Mouse (Mus musculus) CH12.LX (cell line): ENCODE measurements at regions not wholly inside any gene's neighbourhood (a gene's known extent, or its start where the extent isn't known, plus 50 kb on each side); places are given as distances from the start of the nearest gene placed in this dataset.

Source experiments
- DNase-seq: peaks from one replicate; pipeline ENCODE4 v3.0.0-alpha.2; 2013; ENCODE audit errors: extremely low read depth
- H3K27ac ChIP-seq: 2 replicates; pipeline ENCODE4 v1.5.1; 2012; ENCODE audit warnings: low read depth, mild to moderate bottlenecking, control low read depth, moderate library complexity; ENCODE audit not compliant: insufficient read depth
- H3K27me3 ChIP-seq: replicated peaks from 2 replicates; pipeline ENCODE3; 2012; ENCODE audit warnings: inconsistent platforms
- H3K36me3 ChIP-seq, 2 experiments: replicated peaks in 1 of 2; 2 replicates each; pipeline versions ENCODE3 to v1.6.1; 2012; ENCODE audit warnings: inconsistent platforms in 1 of 2, low read length in 1 of 2, mild to moderate bottlenecking in 1 of 2, mixed read lengths in 1 of 2, moderate library complexity in 1 of 2; ENCODE audit not compliant: control insufficient read depth in 1 of 2, insufficient read depth in 1 of 2
- H3K4me1 ChIP-seq, 2 experiments: 2 replicates each; pipeline ENCODE4 v1.6.1; 2012; ENCODE audit warnings: inconsistent platforms in 1 of 2, moderate library complexity in 1 of 2; ENCODE audit not compliant: insufficient read depth in 2 of 2, control insufficient read depth in 1 of 2
- H3K4me2 ChIP-seq: 2 replicates; pipeline ENCODE4 v1.6.1; 2012; ENCODE audit warnings: low read depth, mild to moderate bottlenecking, control low read depth; ENCODE audit not compliant: poor library complexity, insufficient read depth, severe bottlenecking
- H3K4me3 ChIP-seq, 3 experiments: fragments of 150-350 bp in 1 of 3; sonication (generic) in 1 of 3; replicated peaks in 1 of 3; 2 replicates each; pipeline versions ENCODE3 to v1.5.1; 2011 to 2012; ENCODE audit warnings: low read depth in 2 of 3, low read length in 2 of 3, mild to moderate bottlenecking in 2 of 3, moderate library complexity in 2 of 3, control low read depth in 1 of 3, improper control_type of control experiment in 1 of 3, inconsistent platforms in 1 of 3, mixed read lengths in 1 of 3; ENCODE audit not compliant: poor library complexity in 1 of 3
- H3K79me2 ChIP-seq: replicated peaks from 2 replicates; pipeline ENCODE4 v1.6.1; 2012; ENCODE audit warnings: mild to moderate bottlenecking, moderate library complexity; ENCODE audit not compliant: control insufficient read depth, poor library complexity, insufficient read depth, severe bottlenecking; ENCODE audit errors: extremely low read depth
- H3K9ac ChIP-seq: 2 replicates; pipeline ENCODE4 v1.6.1; 2012; ENCODE audit warnings: low read depth, mild to moderate bottlenecking, control low read depth, moderate library complexity; ENCODE audit not compliant: insufficient read depth
- H3K9me3 ChIP-seq: replicated peaks from 2 replicates; pipeline ENCODE3; 2012; ENCODE audit warnings: low read length, inconsistent platforms, mixed read lengths
- CHD1 ChIP-seq: IDR thresholded peaks from 2 replicates; pipeline ENCODE4 v1.6.1; 2012; ENCODE audit warnings: low read depth, low read length, improper control_type of control experiment, inconsistent platforms
- ELF1 ChIP-seq: IDR thresholded peaks from 2 replicates; pipeline ENCODE4 v1.6.1; 2014; ENCODE audit warnings: low read depth, mild to moderate bottlenecking, inconsistent platforms, low read length, improper control_type of control experiment
- ETS1 ChIP-seq: conservative IDR thresholded peaks from 2 replicates; pipeline ENCODE4 v1.6.1; 2012; ENCODE audit warnings: low read depth, mild to moderate bottlenecking, inconsistent platforms, low read length, improper control_type of control experiment, moderate library complexity
- HCFC1 ChIP-seq: IDR thresholded peaks from 2 replicates; pipeline ENCODE4 v1.6.1; 2012; ENCODE audit warnings: low read depth, mild to moderate bottlenecking, inconsistent platforms, low read length, improper control_type of control experiment
- JUN ChIP-seq: IDR thresholded peaks from 2 replicates; pipeline ENCODE4 v1.6.1; 2011; ENCODE audit warnings: low read depth, mild to moderate bottlenecking, low read length, improper control_type of control experiment, moderate library complexity; ENCODE audit not compliant: insufficient read depth
- KAT2A ChIP-seq: IDR thresholded peaks from 2 replicates; pipeline ENCODE4 v1.6.1; 2012; ENCODE audit warnings: low read length, improper control_type of control experiment, inconsistent platforms; ENCODE audit not compliant: insufficient replicate concordance
- MAFK ChIP-seq: IDR thresholded peaks from 2 replicates; pipeline ENCODE4 v1.6.1; 2011; ENCODE audit warnings: low read length, improper control_type of control experiment; ENCODE audit not compliant: insufficient replicate concordance
- MEF2A ChIP-seq: IDR thresholded peaks from 2 replicates; pipeline ENCODE4 v1.6.1; 2014; ENCODE audit warnings: low read depth, mild to moderate bottlenecking, inconsistent platforms, low read length, improper control_type of control experiment, borderline replicate concordance
- NRF1 ChIP-seq: IDR thresholded peaks from 2 replicates; pipeline ENCODE4 v1.6.1; 2014; ENCODE audit warnings: low read depth, mild to moderate bottlenecking, inconsistent platforms, low read length, improper control_type of control experiment, moderate library complexity
- POLR2AphosphoS2 ChIP-seq: IDR thresholded peaks from 2 replicates; pipeline ENCODE4 v1.6.1; 2011; ENCODE audit warnings: low read depth, low read length, improper control_type of control experiment
- TCF12 ChIP-seq: IDR thresholded peaks from 2 replicates; pipeline ENCODE4 v1.6.1; 2014; ENCODE audit warnings: low read depth, mild to moderate bottlenecking, inconsistent platforms, low read length, improper control_type of control experiment
- UBTF ChIP-seq: IDR thresholded peaks from 2 replicates; pipeline ENCODE4 v1.6.1; 2012; ENCODE audit warnings: low read depth, mild to moderate bottlenecking, inconsistent platforms, low read length, improper control_type of control experiment, moderate library complexity
- USF1 ChIP-seq: IDR thresholded peaks from 2 replicates; pipeline ENCODE4 v1.6.1; 2014; ENCODE audit warnings: low read depth, mild to moderate bottlenecking, inconsistent platforms, low read length, improper control_type of control experiment
- ZC3H11A ChIP-seq: IDR thresholded peaks from 2 replicates; pipeline ENCODE4 v1.6.1; 2012; ENCODE audit warnings: low read depth, mild to moderate bottlenecking, inconsistent platforms, low read length, improper control_type of control experiment
- ZKSCAN1 ChIP-seq: IDR thresholded peaks from 2 replicates; pipeline ENCODE4 v1.6.1; 2012; ENCODE audit warnings: low read depth, inconsistent platforms, low read length, improper control_type of control experiment, borderline replicate concordance
- ZNF384 ChIP-seq: IDR thresholded peaks from 2 replicates; pipeline ENCODE4 v1.6.1; 2012; ENCODE audit warnings: low read depth, low read length, improper control_type of control experiment, inconsistent platforms
- dilution Hi-C: fragments of 300-500 bp; cut with MboI; formaldehyde crosslinking; loops from 2 replicates; pipeline ENCODE4 v1.14.3; 2020; ENCODE audit warnings: low sequenced_read_pairs; ENCODE audit not compliant: extremely low pct_unique_long_range_greater_than_20kb, extremely low pct_ligation_motif_present
- in situ Hi-C: fragments of 300-500 bp; cut with MboI; formaldehyde crosslinking; loops from 3 replicates; pipeline ENCODE4 v1.14.3; 2019; ENCODE audit warnings: low sequenced_read_pairs, low pct_ligation_motif_present, low pct_unique_long_range_greater_than_20kb, mixed read lengths

DNA sequence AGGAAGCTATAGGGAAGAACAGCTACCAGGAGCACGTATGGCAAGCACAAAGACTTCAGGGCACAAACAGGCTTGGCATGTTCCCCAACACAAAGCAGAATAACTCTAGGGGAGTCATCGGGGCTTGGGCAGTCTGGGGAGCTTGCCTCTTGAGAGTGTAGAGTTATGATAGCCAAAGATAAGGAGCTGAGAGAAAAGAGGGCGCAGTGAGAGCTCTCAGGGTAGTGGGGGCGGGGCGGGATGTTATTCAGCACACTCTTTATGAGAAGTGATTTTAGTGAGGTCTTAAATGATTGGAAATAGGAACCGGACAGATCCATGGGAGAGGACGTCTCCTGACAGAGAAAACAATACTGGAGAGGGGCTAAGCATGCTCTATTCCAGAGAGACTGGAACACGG lies 466.4 kb upstream of the Smim15 start:
- dilution Hi-C loops: no loop called here
- Histone ChIP-seq H3K79me2 (no peaks in the 10 kb centered on the region), H3K9me3 (no peaks in the 10 kb centered on the region), H3K36me3 (no peaks in the 10 kb centered on the region), H3K4me1 (peaks cover 20 to 30% of the 10 kb centered on the region in 2 experiments), H3K27me3 (no peaks in the 10 kb centered on the region), H3K4me3 (no peak overlapping the region), H3K4me2 (no peak overlapping the region), H3K27ac (no peak overlapping the region), H3K9ac (no peak overlapping the region)
- no peak for TF ChIP-seq ZC3H11A
- no peak for TF ChIP-seq KAT2A
- no peak for TF ChIP-seq USF1
- TF ChIP-seq ELF1: no peak
- no peak for TF ChIP-seq TCF12
- no peak for TF ChIP-seq ZNF384
- no peak for TF ChIP-seq UBTF
- no peak for TF ChIP-seq JUN
- no peak for TF ChIP-seq MEF2A
- no peak for TF ChIP-seq ETS1
- no peak for TF ChIP-seq CHD1
- no peak for TF ChIP-seq NRF1
- no peak for TF ChIP-seq ZKSCAN1
- TF ChIP-seq MAFK: no peak
- TF ChIP-seq HCFC1: no peak
- no peak for TF ChIP-seq POLR2AphosphoS2
- DNase-seq: no peak
- in situ Hi-C loops: no loop called here

DNA sequence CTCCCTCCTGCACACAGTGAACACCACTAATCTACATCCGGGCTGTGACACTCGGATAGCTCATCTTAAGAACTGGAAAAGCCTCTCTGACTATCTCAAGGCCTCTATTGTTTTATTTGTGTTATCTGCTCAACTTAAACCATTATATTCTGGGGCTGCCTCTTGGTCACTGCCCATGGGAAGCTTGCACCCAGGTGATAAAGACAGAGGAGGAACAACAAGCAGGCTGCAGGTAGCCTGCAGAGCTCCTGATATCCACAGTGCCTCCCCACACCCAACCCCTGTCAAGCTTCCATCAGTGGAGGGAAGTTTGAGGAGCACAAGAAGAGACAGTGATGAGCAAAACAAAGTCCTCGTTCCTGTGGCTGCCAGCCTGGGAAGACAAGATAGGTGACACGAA lies 467.0 kb upstream of the Smim15 start:
- DNase-seq: no peak
- dilution Hi-C loops: no loop called here
- no peaks in the 10 kb centered on the region for H3K9me3 ChIP-seq
- H3K79me2 ChIP-seq: no peaks in the 10 kb centered on the region
- no peak for TF ChIP-seq NRF1
- no peaks in the 10 kb centered on the region for H3K27me3 ChIP-seq
- H3K27ac ChIP-seq: no peak overlapping the region
- H3K36me3 ChIP-seq: no peaks in the 10 kb centered on the region
- in situ Hi-C loops: no loop called here
- H3K4me2 ChIP-seq: no peak overlapping the region
- H3K4me1 ChIP-seq: peaks cover 25 to 33% of the 10 kb centered on the region in 2 experiments
- no peak overlapping the region for H3K9ac ChIP-seq
- H3K4me3 ChIP-seq: no peak overlapping the region
